In the genomic region with DNA sequence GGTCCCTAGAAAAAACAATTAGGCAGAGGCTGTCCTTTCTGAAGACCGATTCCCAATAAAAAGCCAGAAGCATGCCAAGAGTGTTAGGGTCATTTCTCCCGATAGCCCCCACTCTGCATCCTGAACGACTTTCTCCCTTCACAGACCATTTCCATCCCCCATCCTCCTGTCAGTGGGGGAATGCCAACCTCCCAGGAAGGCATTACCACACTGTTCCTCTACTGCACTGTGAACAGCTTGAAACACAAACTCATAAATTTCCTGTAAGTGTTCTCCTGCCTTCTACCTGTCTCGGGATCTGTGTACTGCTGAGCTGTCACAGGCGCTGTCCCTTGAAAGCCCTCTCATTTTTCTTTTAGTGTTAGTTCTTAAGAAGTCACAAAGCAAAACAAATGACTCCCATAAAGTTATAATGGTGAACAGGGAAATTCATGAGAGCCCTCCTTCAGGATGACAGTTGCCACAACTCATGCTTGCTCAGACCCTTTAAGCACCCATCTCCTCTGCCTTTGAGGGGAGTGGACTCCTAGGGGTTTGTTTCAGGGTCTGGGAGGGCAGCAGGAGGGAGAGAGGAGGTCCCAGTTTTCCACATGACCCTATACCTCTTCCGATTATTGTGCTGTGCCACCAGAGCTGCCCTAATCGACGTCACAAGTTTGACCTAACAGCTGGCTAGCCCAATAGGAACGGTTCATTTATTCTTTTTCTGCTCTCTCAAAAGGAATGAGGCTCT, we compare ENCODE assay signal across 15 mouse cellular contexts.
"Had no signal": no experiment of that assay in that cellular context is flagged by ENCODE, and none has a peak within 500 bp of the region (broad histone marks: within the 10 kb centered on the region; RNA-seq: fewer than 3 reads in every experiment).

No protein-coding gene starts in this region.

- DNase-seq: kidney, adult 8-10 months; lung, adult 2 months; lung, postnatal 36 days; right cerebral cortex, adult 18-20 months; right cerebral cortex, postnatal 25 days; thymus, adult 18-20 months; thymus, postnatal 14 days had no signal

- H3K4me2 ChIP-seq: liver, embryonic 11.5 days; liver, embryonic 15.5 days; midbrain, embryonic 15.5 days had no signal

- H3K9me3 ChIP-seq: limb, embryonic 10.5 days; liver, embryonic 15.5 days; midbrain, embryonic 10.5 days; midbrain, embryonic 15.5 days had no signal

- H3K27me3 ChIP-seq: liver, embryonic 15.5 days; midbrain, embryonic 15.5 days had no signal

- H3K4me1 ChIP-seq: liver, embryonic 15.5 days had no signal

- H3K4me3 ChIP-seq: left cerebral cortex, adult 2 months; limb, embryonic 10.5 days; liver, embryonic 15.5 days; midbrain, embryonic 10.5 days; midbrain, embryonic 15.5 days had no signal

- H3K9ac ChIP-seq: liver, embryonic 15.5 days; midbrain, embryonic 15.5 days had no signal

- ATAC-seq: intestine, embryonic 16.5 days; lung, postnatal 0 days; midbrain, embryonic 15.5 days had no signal

- H3K36me3 ChIP-seq: limb, embryonic 10.5 days; liver, embryonic 15.5 days; midbrain, embryonic 10.5 days; midbrain, embryonic 15.5 days had no signal

- H3K27ac ChIP-seq: left cerebral cortex, adult 2 months; limb, embryonic 10.5 days; liver, embryonic 15.5 days; midbrain, embryonic 10.5 days; midbrain, embryonic 15.5 days had no signal
